Mouse (Mus musculus): ENCODE measurements around the gene Prdx6. TPM values are rescaled to one million over a fixed set of nuclear protein-coding genes. Genes with fewer than 3 reads are reported as not detected.
A peak's percentile ranks its signal among the peaks of the same experiment; 100 is the strongest.

Prdx6 gene
- polyA plus RNA-seq, 1 experiment from 2014 or later, result 414 TPM

DNA sequence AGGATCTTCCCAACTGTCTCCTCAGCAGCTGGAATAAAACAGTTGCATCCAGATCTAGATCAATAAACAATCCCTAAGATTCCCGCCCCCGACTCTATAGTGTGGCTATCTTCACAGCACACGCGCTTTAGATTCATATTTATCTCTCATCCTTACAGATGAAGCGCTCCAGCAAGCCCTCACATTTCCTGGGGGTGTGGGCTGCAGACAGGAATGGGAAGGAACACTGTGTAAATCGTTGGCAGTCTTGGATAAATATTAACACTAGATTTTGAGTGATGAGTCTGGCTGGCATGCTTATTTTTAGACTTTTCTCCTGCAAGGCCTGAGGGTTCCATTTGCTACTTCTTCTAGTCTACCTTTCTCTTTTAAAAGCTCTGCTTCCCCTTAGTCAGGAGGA, 1.6 kb downstream of the Prdx6 start:
- Histone ChIP-seq H3K9ac (peak overlapping the region; percentile 19; the same call in 1 of the 2 replicates), H3K9me3 (no peaks in the 10 kb centered on the region), H3K27ac (peak overlapping the region; percentile 67; the same call in 1 of the 2 replicates), H3K27me3 (replicated peaks) (no peaks in the 10 kb centered on the region), H3K4me3 (replicated peaks) (peak overlapping the region; percentile 66), H3K36me3 (peaks cover 12% of the 10 kb centered on the region; the same call in 1 of the 2 replicates), H3K4me1 (peaks cover 18% of the 10 kb centered on the region), H3K4me2 (peak overlapping the region; percentile 72)
- ATAC-seq (ENCODE audit: insufficient read depth, low FRiP score, low read depth), result no peak
- WGBS, result 8% methylated on average over 6 of the region's 6 CpGs

GRCm38 (mm10) chr1:161248685-161249084, 2.3 kb downstream of the Prdx6 start:
- ATAC-seq (ENCODE audit: insufficient read depth, low FRiP score, low read depth), result no peak
- peak overlapping the region; percentile 66 for H3K4me3 ChIP-seq (replicated peaks)
- H3K36me3 ChIP-seq, result peaks cover 15% of the 10 kb centered on the region; the same call in 1 of the 2 replicates
- WGBS, result 62% methylated on average over 7 of the region's 7 CpGs
- H3K4me1 ChIP-seq, result peaks cover 18% of the 10 kb centered on the region
- H3K27me3 ChIP-seq (replicated peaks), result no peaks in the 10 kb centered on the region
- H3K9ac ChIP-seq, result no peak overlapping the region
- no peaks in the 10 kb centered on the region for H3K9me3 ChIP-seq
- H3K4me2 ChIP-seq, result peak overlapping the region; percentile 72
- H3K27ac ChIP-seq, result no peak overlapping the region

DNA sequence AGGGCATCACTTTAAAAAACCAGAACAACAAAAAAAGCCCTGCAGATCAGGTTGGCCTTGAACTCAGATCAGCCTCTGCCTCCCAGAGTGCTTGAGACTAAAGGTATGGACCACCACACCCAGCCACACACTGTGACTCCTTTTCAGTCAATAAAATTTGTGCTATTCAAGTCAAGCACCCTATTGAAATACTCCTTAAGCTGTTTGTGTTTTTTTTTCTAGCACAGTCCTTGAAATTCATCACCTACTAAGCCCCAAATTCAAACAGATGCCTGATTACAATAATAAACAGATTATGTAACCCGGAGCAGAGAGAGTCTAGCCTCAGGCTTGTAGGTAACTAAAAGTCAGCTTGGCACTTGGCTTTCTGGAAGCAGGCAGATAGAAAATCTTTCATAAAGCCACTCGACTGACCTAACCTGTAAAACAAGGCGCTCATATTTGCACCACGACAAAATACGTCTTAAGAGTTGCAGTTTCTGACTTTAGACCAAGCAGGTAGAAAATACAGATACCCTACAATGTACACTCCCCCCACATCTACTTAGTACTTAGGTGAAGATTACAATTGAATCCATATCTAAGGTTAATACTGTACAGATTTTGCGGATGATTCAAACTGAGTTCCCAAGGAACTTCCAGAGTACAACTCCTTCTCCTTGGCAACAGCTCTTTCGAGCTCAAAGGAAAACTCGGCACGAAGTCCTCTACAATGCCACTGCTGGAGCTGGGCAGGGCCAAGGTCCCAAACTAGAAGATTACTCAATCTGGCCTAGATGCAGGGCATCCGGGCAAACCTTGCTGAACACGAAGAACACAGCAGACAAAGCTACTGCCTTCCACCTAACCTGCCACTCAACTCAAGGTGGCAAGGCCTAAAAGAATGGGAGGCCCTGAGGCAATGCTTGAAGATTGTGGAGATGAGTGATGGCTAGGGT, 3.1 kb downstream of the Prdx6 start:
- no peak overlapping the region for H3K4me3 ChIP-seq (replicated peaks)
- ATAC-seq (ENCODE audit: insufficient read depth, low FRiP score, low read depth), result no peak
- H3K9ac ChIP-seq, result no peak overlapping the region
- no peaks in the 10 kb centered on the region for H3K9me3 ChIP-seq
- H3K4me1 ChIP-seq, result peaks cover 18% of the 10 kb centered on the region
- H3K27me3 ChIP-seq (replicated peaks), result no peaks in the 10 kb centered on the region
- WGBS, result 74% methylated on average over 11 of the region's 11 CpGs
- H3K4me2 ChIP-seq, result no peak overlapping the region; the same call in 1 of the 2 replicates
- no peak overlapping the region for H3K27ac ChIP-seq
- peaks cover 22% of the 10 kb centered on the region; the same call in 1 of the 2 replicates for H3K36me3 ChIP-seq

GRCm38 (mm10) chr1:161247176-161247575, 3.8 kb downstream of the Prdx6 start:
- no peak overlapping the region for H3K4me2 ChIP-seq
- H3K27me3 ChIP-seq (replicated peaks), result no peaks in the 10 kb centered on the region
- 77% methylated on average over 3 of the region's 3 CpGs for WGBS
- peaks cover 18% of the 10 kb centered on the region for H3K4me1 ChIP-seq
- H3K27ac ChIP-seq, result no peak overlapping the region
- H3K9ac ChIP-seq, result no peak overlapping the region
- H3K36me3 ChIP-seq, result peaks cover 22% of the 10 kb centered on the region; the same call in 1 of the 2 replicates
- no peak overlapping the region for H3K4me3 ChIP-seq (replicated peaks)
- ATAC-seq (ENCODE audit: insufficient read depth, low FRiP score, low read depth), result no peak
- H3K9me3 ChIP-seq, result no peaks in the 10 kb centered on the region

DNA sequence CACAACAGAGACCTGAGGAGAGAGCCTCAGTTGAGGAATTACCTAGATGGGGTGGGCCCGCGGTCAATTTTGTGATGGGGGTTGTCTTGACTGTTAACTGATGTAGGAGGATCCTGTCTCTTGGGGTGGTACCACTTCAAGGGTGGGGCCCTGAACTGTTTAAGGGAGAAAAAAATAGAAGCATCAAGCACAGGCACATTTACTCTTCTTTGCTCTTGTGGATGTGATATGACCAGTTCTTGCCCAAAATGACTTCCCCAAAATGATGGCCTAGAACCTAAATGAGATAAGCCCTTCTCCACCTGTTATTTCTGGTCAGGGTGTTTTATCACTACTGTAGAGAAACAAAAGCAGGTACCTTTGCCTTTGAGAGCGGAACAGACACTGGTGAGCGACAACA, 13.3 kb downstream of the Prdx6 start:
- no peaks in the 10 kb centered on the region for H3K9me3 ChIP-seq
- H3K27me3 ChIP-seq (replicated peaks), result no peaks in the 10 kb centered on the region
- ATAC-seq (ENCODE audit: insufficient read depth, low FRiP score, low read depth), result no peak
- WGBS, result 90% methylated on average over 4 of the region's 4 CpGs
- no peak overlapping the region for H3K4me2 ChIP-seq
- H3K9ac ChIP-seq, result no peak overlapping the region
- H3K27ac ChIP-seq, result no peak overlapping the region
- H3K4me3 ChIP-seq (replicated peaks), result no peak overlapping the region
- peaks cover 23% of the 10 kb centered on the region for H3K36me3 ChIP-seq
- 0 out of 2 replicates have a peak, but pooled peaks cover 4% of the 10 kb centered on the region for H3K4me1 ChIP-seq

DNA sequence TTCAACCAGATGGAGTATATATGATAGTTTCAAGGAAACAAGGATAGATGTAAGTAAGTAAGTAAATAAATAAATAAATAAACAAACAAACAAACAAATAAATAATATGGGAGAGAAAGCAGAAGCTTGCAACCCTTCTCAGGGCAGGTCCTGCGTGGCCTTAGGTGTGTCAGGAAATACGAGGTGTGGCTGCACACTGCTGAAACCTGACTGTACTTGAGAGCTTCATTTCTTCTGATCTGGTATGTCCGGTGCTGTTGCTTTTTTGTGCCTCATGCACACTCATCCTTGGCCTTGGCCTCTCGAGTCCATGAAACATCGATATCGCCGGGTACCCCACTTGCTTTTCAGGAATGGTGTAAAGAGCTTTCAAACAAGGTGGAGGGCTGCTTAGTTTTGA, 13.7 kb downstream of the Prdx6 start:
- WGBS, result 94% methylated on average over 7 of the region's 7 CpGs
- Histone ChIP-seq H3K9ac (no peak overlapping the region), H3K9me3 (no peaks in the 10 kb centered on the region), H3K27ac (no peak overlapping the region), H3K4me1 (0 out of 2 replicates have a peak, but pooled peaks cover 4% of the 10 kb centered on the region), H3K27me3 (replicated peaks) (no peaks in the 10 kb centered on the region), H3K36me3 (peaks cover 23% of the 10 kb centered on the region), H3K4me3 (replicated peaks) (no peak overlapping the region), H3K4me2 (no peak overlapping the region)
- no peak for ATAC-seq (ENCODE audit: insufficient read depth, low FRiP score, low read depth)

- ATAC-seq (ENCODE audit: insufficient read depth, low FRiP score, low read depth), result no peak
- Histone ChIP-seq H3K27me3 (replicated peaks) (no peaks in the 10 kb centered on the region), H3K27ac (no peak overlapping the region), H3K4me3 (replicated peaks) (no peak overlapping the region), H3K9me3 (no peaks in the 10 kb centered on the region), H3K36me3 (0 out of 2 replicates have a peak, but pooled peaks cover 4% of the 10 kb centered on the region), H3K4me1 (0 out of 2 replicates have a peak, but pooled peaks cover 4% of the 10 kb centered on the region), H3K4me2 (peak overlapping the region; percentile 26; the same call in 1 of the 2 replicates), H3K9ac (no peak overlapping the region)
- 51% methylated on average over 13 of the region's 13 CpGs for WGBS
Measured at GRCm38 (mm10) chr1:161233226-161233839, 17.7 kb downstream of the Prdx6 start.

GRCm38 (mm10) chr1:161232181-161232580, 18.8 kb downstream of the Prdx6 start:
- H3K4me2 ChIP-seq, result no peak overlapping the region
- whole genome bisulfite sequencing, result 86% methylated on average over 5 of the region's 5 CpGs
- 0 out of 2 replicates have a peak, but pooled peaks cover 4% of the 10 kb centered on the region for H3K4me1 ChIP-seq
- H3K4me3 ChIP-seq (replicated peaks), result no peak overlapping the region
- H3K9ac ChIP-seq, result no peak overlapping the region
- ATAC-seq (ENCODE audit: insufficient read depth, low FRiP score, low read depth), result no peak
- H3K27me3 ChIP-seq (replicated peaks), result no peaks in the 10 kb centered on the region
- H3K9me3 ChIP-seq, result no peaks in the 10 kb centered on the region
- no peak overlapping the region for H3K27ac ChIP-seq
- no peaks in the 10 kb centered on the region for H3K36me3 ChIP-seq

GRCm38 (mm10) chr1:161224837-161225236, 26.2 kb downstream of the Prdx6 start:
- Histone ChIP-seq H3K36me3 (no peaks in the 10 kb centered on the region), H3K27me3 (replicated peaks) (no peaks in the 10 kb centered on the region), H3K4me2 (no peak overlapping the region), H3K9me3 (no peaks in the 10 kb centered on the region), H3K4me1 (no peaks in the 10 kb centered on the region), H3K9ac (no peak overlapping the region), H3K4me3 (replicated peaks) (no peak overlapping the region), H3K27ac (no peak overlapping the region)
- WGBS, result 41% methylated on average over 5 of the region's 5 CpGs
- ATAC-seq (ENCODE audit: insufficient read depth, low FRiP score, low read depth), result no peak; the same call in 1 of the 2 replicates

- Histone ChIP-seq H3K9ac (no peak overlapping the region), H3K4me2 (no peak overlapping the region), H3K27ac (no peak overlapping the region), H3K4me3 (replicated peaks) (no peak overlapping the region), H3K9me3 (no peaks in the 10 kb centered on the region), H3K4me1 (no peaks in the 10 kb centered on the region), H3K36me3 (no peaks in the 10 kb centered on the region), H3K27me3 (replicated peaks) (no peaks in the 10 kb centered on the region)
- 65% methylated on average over 3 of the region's 3 CpGs for WGBS
- ATAC-seq (ENCODE audit: insufficient read depth, low FRiP score, low read depth), result no peak
Measured at GRCm38 (mm10) chr1:161219816-161220215, 31.2 kb downstream of the Prdx6 start.

DNA sequence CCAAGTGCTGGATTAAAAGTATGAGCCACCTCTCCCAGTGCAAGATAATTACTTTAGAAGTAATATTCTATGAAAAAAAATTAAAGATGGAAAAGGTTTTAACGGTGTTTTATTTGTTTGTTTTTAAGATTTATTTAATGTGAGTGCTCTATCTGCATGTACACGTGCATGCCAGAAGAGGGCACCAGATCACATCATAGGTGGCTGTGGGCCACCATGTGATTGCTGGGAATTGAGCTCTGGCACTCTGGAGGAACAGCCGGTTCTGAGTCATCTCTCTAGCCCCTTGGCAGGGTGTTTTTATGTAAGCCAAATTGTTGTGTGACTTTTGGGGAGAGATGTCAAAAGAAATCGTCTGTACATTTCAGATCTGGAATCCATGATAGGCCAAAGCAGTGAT, 36.6 kb downstream of the Prdx6 start:
- Histone ChIP-seq H3K9ac (no peak overlapping the region), H3K27ac (no peak overlapping the region), H3K36me3 (no peaks in the 10 kb centered on the region), H3K4me2 (no peak overlapping the region), H3K4me3 (replicated peaks) (no peak overlapping the region), H3K4me1 (no peaks in the 10 kb centered on the region), H3K9me3 (no peaks in the 10 kb centered on the region), H3K27me3 (replicated peaks) (no peaks in the 10 kb centered on the region)
- WGBS, result 32% methylated on average over 4 of the region's 4 CpGs
- no peak for ATAC-seq (ENCODE audit: insufficient read depth, low FRiP score, low read depth)

DNA sequence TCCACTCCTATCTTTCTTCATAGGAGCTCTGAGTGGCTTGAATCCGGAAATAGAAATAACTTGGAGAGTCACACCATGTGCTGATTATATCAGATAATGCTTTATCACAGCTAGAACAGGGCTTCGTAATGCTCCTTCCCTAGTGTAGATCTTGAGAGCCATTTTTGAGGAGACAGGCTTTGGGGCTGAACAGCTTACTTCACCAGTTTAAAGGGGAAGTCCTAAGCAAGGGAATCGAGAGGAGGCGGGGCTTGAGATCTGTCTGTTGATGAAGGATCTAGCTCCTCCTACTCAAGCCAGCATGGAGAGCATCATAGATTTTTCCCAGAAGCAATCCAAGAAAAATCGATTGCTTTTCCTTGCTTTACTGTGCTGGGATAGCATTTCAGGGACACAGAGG, 51.2 kb downstream of the Prdx6 start:
- ATAC-seq (ENCODE audit: insufficient read depth, low FRiP score, low read depth), result no peak
- H3K9ac ChIP-seq, result no peak overlapping the region
- no peak overlapping the region for H3K4me3 ChIP-seq (replicated peaks)
- H3K36me3 ChIP-seq, result no peaks in the 10 kb centered on the region
- 72% methylated on average over 5 of the region's 5 CpGs for WGBS
- H3K4me2 ChIP-seq, result no peak overlapping the region
- no peak overlapping the region for H3K27ac ChIP-seq
- H3K9me3 ChIP-seq, result no peaks in the 10 kb centered on the region
- H3K27me3 ChIP-seq (replicated peaks), result no peaks in the 10 kb centered on the region
- H3K4me1 ChIP-seq, result no peaks in the 10 kb centered on the region

Measured in stomach, embryonic 15.5 days (tissue).